8 mouse cellular contexts compared by ENCODE assay signal in the genomic region with DNA sequence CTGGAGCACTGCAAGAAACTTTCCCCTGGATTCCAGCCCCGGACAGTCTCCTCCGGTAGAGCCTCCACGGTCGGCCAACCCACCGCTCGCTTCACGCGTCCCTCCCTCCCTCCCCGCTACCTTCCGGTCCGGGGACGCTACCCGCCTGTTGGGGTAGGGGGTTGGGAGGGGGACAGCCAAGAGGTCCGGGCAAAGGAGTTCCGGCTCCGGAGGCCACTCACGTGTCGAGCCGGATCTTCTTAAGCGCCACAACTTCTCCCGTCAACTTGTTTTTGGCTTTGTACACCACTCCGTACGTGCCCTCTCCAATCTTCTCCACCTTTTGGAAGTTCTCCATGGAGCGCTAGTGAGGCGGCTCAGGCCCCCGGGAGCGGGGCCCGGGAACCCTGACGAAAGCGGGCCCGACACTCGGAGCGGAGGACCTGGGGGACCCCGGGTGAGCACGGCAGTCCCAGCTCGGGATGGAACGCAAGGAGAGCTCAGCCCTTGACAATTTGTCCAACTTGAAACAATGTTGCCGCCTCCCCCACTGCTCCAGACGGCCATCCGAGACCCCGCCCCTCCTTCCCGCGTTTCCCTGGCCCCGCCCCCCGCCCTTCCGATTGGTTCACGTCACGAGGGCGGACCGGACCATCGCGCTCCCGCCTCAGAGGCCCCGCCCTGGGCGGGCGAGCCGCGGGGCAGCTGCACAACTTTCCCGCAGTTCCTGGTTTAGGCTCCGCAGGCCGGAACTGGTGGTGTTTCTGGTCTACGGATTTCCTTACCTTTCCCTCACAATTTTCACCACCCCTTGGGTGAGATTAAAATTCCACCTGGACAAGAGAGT. TPM values are rescaled to one million over a fixed set of nuclear protein-coding genes. Genes with fewer than 3 reads are reported as not detected.
DNase-seq lines count a peak whose midpoint lies in the region; ATAC-seq and TF ChIP-seq lines count a peak whose summit lies in the region.

A gene (minus strand): TSS at position 541 of the 826 bp plus-strand sequence.

- WGBS in forebrain, embryonic 13.5 days: 0% methylated on average over 59 of the region's 62 CpGs
- under 1% methylated on average over 60 of the region's 62 CpGs for WGBS in large intestine, adult 2 months
- under 1% methylated on average over 62 of the region's 62 CpGs for WGBS in neural tube, embryonic 15.5 days

- H3K4me2 ChIP-seq in forebrain, embryonic 13.5 days: peak within 1 kb of the TSS; percentile 85
- peak within 1 kb of the TSS; percentile 96 for H3K4me2 ChIP-seq in neural tube, embryonic 15.5 days

- intact Hi-C loops in heart, postnatal 10 days (cut with DNase I): loop anchor here (2.0 kb wide), 1 partner anchor 40 kb away; a partner anchor contains a TSS

- no peak for TF ChIP-seq CTCF in E14TG2a.4 (conservative IDR thresholded peaks at IDR 0.05; ENCODE audit: low read length)

- H3K9me3 ChIP-seq in E14TG2a.4 (ENCODE audit: low read length): no peaks in the 10 kb centered on the region
- no peaks in the 10 kb centered on the region for H3K9me3 ChIP-seq in forebrain, embryonic 13.5 days (replicated peaks)
- no peaks in the 10 kb centered on the region for H3K9me3 ChIP-seq in neural tube, embryonic 15.5 days (replicated peaks)

- H3K36me3 ChIP-seq in E14TG2a.4 (ENCODE audit: insufficient read depth, low read length): peaks cover 41% of the 10 kb centered on the region
- peaks cover 30% of the 10 kb centered on the region for H3K36me3 ChIP-seq in forebrain, embryonic 13.5 days (ENCODE audit: poor library complexity, severe bottlenecking)
- H3K36me3 ChIP-seq in neural tube, embryonic 15.5 days: no peaks in the 10 kb centered on the region

- peak; percentile 91 for DNase-seq in c-Kit-positive CD71-positive TER-119-positive erythroid progenitor cells, embryonic 14.5 days (ENCODE audit: low spot score)
- DNase-seq in heart, postnatal 10 days: peak; percentile 94
- peak; percentile 64 for DNase-seq in large intestine, adult 2 months (ENCODE audit: low read depth, low spot score)
- DNase-seq in lung, adult 18-20 months: peak; percentile 93 to 95
- DNase-seq in testis, postnatal 14 days (ENCODE audit: low spot score): peak; percentile 94

- peak; percentile 94 for ATAC-seq in forebrain, embryonic 13.5 days
- peak; percentile 94 for ATAC-seq in neural tube, embryonic 15.5 days (ENCODE audit: low FRiP score)

- H3K27me3 ChIP-seq in E14TG2a.4 (ENCODE audit: insufficient read depth, low read length): no peaks in the 10 kb centered on the region
- H3K27me3 ChIP-seq in forebrain, embryonic 13.5 days: peaks cover 3% of the 10 kb centered on the region; the same call in 1 of the 2 replicates
- no peaks in the 10 kb centered on the region for H3K27me3 ChIP-seq in neural tube, embryonic 15.5 days (replicated peaks)

- peak within 1 kb of the TSS; percentile 73 for H3K9ac ChIP-seq in forebrain, embryonic 13.5 days
- peak within 1 kb of the TSS; percentile 57 for H3K9ac ChIP-seq in neural tube, embryonic 15.5 days (replicated peaks)

- H3K4me1 ChIP-seq in E14TG2a.4 (replicated peaks; ENCODE audit: low read depth, low read length): peaks cover 71% of the 10 kb centered on the region
- H3K4me1 ChIP-seq in forebrain, embryonic 13.5 days: peaks cover 16% of the 10 kb centered on the region
- H3K4me1 ChIP-seq in neural tube, embryonic 15.5 days: peaks cover 20% of the 10 kb centered on the region

- peak within 1 kb of the TSS; percentile 80 for H3K27ac ChIP-seq in forebrain, embryonic 13.5 days
- H3K27ac ChIP-seq in neural tube, embryonic 15.5 days (replicated peaks): peak within 1 kb of the TSS; percentile 83

- peak within 1 kb of the TSS; percentile 98 for H3K4me3 ChIP-seq in E14TG2a.4 (replicated peaks; ENCODE audit: low read length)
- peak within 1 kb of the TSS; percentile 79 for H3K4me3 ChIP-seq in forebrain, embryonic 13.5 days
- H3K4me3 ChIP-seq in neural tube, embryonic 15.5 days (replicated peaks): peak within 1 kb of the TSS; percentile 75

RNA-seq across cellular contexts. Expression of the gene that starts here (rescaled TPM):
- 69.9 and 73.7 TPM in 2 replicates for polyA plus RNA-seq in forebrain, embryonic 13.5 days (2015; fragmentation: Nextera tagmentation; extraction: Ambion mirVana)
- 10 to 100 TPM; 30.6 to 36.4 TPM for total RNA-seq in heart, postnatal 10 days (2021)
- polyA plus RNA-seq in large intestine, adult 2 months (2012; rRNA removed): 25.9 and 27.0 TPM in 2 replicates
- 16.1 and 33.7 TPM in 2 replicates for polyA plus RNA-seq in neural tube, embryonic 15.5 days (2015; fragmentation: Nextera tagmentation; extraction: Ambion mirVana)

Comparison
In these comparisons a context has a peak if more than half of its experiments do, and no peak if none do; other contexts are left out.
1. Peak in every context shown above with its lines: DNase-seq, ATAC-seq, H3K4me3 ChIP-seq and H3K27ac ChIP-seq.